Mouse (Mus musculus) urinary bladder, postnatal 25 days (tissue): Measurements from ENCODE around the gene Vmn2r38.
"Not testable (repeated sequence)": the region's sequence is repeated elsewhere in the genome, so short reads cannot be mapped to it uniquely, and the experiment has no call there.

Source experiments
- DNase-seq: peaks from one replicate; pipeline ENCODE4 v3.0.0; 2022; ENCODE audit warnings: low spot score

Vmn2r38 gene

GRCm38 (mm10) chr7:9097781-9098180, at the start of gene Vmn2r38:
Vmn2r38 (minus strand) TSS chr7:9097881.
- DNase-seq = not testable (repeated sequence)

GRCm38 (mm10) chr7:9065353-9065752, 32.3 kb downstream of the Vmn2r38 start:
- DNase-seq = not testable (repeated sequence)

GRCm38 (mm10) chr7:9030698-9031097, 67.0 kb downstream of the Vmn2r38 start, which contains the start of gene Vmn2r39:
Vmn2r39 (minus strand) TSS chr7:9030798.
- DNase-seq = not testable (repeated sequence)
